Mouse (Mus musculus): ENCODE measurements around the gene Usf2.

Gene Usf2

DNA sequence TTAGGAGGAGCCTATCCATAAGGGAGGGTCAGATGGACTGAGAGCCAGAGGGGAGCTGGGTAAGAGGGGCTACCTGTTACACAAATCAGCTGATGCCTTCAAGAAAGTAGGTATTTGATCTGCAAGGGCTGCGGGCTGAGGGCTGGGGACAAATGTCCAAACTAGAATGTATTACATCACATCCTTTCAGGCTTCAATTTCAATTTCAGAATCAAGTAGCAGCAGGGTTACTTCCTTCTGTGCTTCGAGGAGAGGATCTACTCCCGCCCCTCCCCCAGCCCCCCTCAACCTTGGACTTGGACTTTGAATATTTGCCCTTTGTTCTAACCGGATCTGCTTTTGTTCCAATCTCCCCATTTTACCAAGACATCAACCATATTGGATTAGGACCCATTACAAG, 39.4 kb downstream of the Usf2 start:
- no peak for DNase-seq (ENCODE audit: low read depth)

- no peak for DNase-seq (ENCODE audit: low read depth)
These were observed 39.9 kb downstream of the Usf2 start for GRCm38 (mm10) chr7:30916713-30917112.

DNA sequence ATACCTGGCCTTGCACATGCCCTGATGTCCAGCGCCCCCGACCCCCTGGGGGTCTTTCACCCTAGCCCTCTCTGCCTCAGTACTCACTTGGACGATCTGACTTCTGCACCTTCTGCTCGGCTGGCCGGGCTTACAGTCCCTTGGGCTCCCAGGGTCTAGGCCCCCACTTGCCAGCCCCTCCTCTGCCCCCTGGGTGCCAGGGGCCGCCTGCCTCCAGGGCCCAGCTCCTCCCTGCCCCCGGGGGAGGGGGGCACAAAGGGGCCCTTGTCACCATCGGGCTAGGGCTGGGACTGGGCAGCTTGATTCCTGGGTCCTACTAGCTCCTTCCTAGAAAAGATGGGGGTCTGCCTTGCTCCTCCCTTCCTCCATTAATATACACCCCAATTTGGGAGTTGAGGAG, 41.9 kb downstream of the Usf2 start, which contains the start of gene Mag:
Gene Mag, minus strand, starts transcription at position 142 of the 400 bp plus-strand sequence.
- DNase-seq (ENCODE audit: low read depth), result no peak

- no peak for DNase-seq (ENCODE audit: low read depth)
These were observed 46.8 kb downstream of the Usf2 start for GRCm38 (mm10) chr7:30909773-30910172.

DNA sequence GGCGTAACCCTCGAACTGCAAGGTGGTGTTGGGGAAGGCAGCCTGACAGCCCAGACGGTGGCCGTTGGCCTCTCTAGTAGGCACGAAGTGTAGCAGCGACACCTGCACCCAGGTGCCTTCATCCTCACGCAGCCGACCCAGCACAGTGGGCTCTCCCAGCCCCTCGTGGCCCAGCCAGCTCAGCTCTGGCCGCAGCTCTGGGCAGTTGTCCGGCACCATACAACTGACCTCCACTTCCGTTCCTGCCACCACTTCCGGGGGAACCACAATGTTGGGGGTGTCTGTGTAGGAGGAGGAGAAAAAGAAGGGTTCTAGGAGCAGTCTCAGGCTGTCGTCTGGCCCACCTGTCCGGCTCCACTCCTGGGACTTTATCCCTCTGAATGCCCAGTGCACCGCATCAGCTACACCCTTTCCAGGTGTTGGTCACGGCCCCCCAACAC, 47.6 kb downstream of the Usf2 start:
- no peak for DNase-seq (ENCODE audit: low read depth)

DNA sequence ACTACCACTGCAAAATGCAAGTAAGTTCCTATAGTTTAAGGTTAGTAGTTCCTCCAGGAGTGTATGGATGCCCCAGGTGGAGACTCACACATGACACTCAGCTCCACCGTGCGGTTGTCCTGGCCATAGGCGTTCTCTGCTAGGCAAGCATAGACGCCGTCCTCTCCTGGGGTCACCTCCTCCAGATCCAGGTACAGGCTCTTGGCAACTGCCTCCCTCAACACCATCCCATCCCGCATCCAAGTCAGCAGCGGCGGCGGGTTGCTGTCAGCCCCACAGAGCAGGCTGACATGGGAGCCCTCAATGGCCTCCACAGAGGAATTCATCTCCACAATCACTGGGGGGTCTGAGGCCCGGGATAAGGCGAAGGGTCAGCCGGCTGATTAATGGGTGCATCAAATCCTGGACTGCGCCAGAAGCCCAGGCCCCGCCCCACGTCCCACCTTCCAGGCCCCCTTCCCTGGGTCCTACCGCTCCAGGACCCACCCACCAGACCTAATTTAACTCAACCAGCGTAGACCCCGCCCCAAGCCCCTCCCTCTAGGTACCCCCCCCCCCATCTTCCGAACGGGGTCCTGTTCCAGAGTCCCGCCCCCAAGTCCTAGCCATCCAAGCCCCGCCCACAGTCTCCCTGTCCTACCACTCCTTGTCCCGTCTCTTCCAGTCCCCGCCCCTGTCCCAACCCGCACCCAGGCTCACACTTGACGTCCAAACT, 48.2 kb downstream of the Usf2 start:
- DNase-seq (ENCODE audit: low read depth), result no peak

- DNase-seq (ENCODE audit: low read depth), result no peak
These were observed 52.6 kb downstream of the Usf2 start for GRCm38 (mm10) chr7:30904042-30904441.
